Mouse (Mus musculus) embryonic facial prominence, embryonic 13.5 days (tissue): ENCODE measurements around the gene Npas3. TPM values are rescaled to one million over a fixed set of nuclear protein-coding genes. Genes with fewer than 3 reads are reported as not detected.

Experiments used
- ATAC-seq: fragments of 200-750 bp; cut with Nextera tagmentation; 2 replicates; pipeline ENCODE4 v1.8.0; 2017; ENCODE audit warnings: low read depth; ENCODE audit not compliant: insufficient number of reproducible peaks, insufficient read depth, low FRiP score, low TSS enrichment
- H3K27ac ChIP-seq: fragments of 300-500 bp; sonication (generic); 2 replicates; pipeline ENCODE4 v1.5.1; 2015; ENCODE audit warnings: moderate library complexity, mild to moderate bottlenecking, inconsistent platforms
- H3K27me3 ChIP-seq: fragments of 300-500 bp; sonication (generic); 2 replicates; pipeline ENCODE4 v1.6.1; 2015; ENCODE audit warnings: mild to moderate bottlenecking, inconsistent platforms
- H3K36me3 ChIP-seq: fragments of 300-500 bp; sonication (generic); 2 replicates; pipeline ENCODE4 v1.6.1; 2015; ENCODE audit warnings: mild to moderate bottlenecking, inconsistent platforms
- H3K4me1 ChIP-seq: fragments of 300-500 bp; sonication (generic); 2 replicates; pipeline ENCODE4 v1.6.1; 2015; ENCODE audit warnings: inconsistent platforms
- H3K4me2 ChIP-seq: fragments of 300-500 bp; sonication (generic); 2 replicates; pipeline ENCODE4 v1.6.1; 2015; ENCODE audit warnings: moderate library complexity, mild to moderate bottlenecking, inconsistent platforms
- H3K4me3 ChIP-seq: fragments of 300-500 bp; sonication (generic); 2 replicates; pipeline ENCODE4 v1.5.1; 2015; ENCODE audit warnings: mild to moderate bottlenecking, inconsistent platforms
- H3K9ac ChIP-seq: fragments of 300-500 bp; sonication (generic); 2 replicates; pipeline ENCODE4 v1.6.1; 2015; ENCODE audit warnings: mild to moderate bottlenecking, inconsistent platforms
- H3K9me3 ChIP-seq: fragments of 300-500 bp; sonication (generic); 2 replicates; pipeline ENCODE4 v1.6.1; 2016; ENCODE audit warnings: inconsistent platforms
- WGBS: fragments of 180-500 bp; shearing (Covaris S2); methylation state at CpG from one replicate; pipeline ENCODE4 v1.1.7; 2015; ENCODE audit warnings: mixed read lengths; 5-methylcytosine and 5-hydroxymethylcytosine counted together
- polyA plus RNA-seq: library from polyadenylated mRNA; unstranded; fragments of >200 nt; fragmentation: Nextera tagmentation; extraction: Ambion mirVana; gene quantifications from 2 replicates; pipeline ENCODE4 v1.2.1, GENCODE M21; 2015

The Npas3 gene
- polyA plus RNA-seq = 4.3 and 6.2 TPM in 2 replicates

DNA sequence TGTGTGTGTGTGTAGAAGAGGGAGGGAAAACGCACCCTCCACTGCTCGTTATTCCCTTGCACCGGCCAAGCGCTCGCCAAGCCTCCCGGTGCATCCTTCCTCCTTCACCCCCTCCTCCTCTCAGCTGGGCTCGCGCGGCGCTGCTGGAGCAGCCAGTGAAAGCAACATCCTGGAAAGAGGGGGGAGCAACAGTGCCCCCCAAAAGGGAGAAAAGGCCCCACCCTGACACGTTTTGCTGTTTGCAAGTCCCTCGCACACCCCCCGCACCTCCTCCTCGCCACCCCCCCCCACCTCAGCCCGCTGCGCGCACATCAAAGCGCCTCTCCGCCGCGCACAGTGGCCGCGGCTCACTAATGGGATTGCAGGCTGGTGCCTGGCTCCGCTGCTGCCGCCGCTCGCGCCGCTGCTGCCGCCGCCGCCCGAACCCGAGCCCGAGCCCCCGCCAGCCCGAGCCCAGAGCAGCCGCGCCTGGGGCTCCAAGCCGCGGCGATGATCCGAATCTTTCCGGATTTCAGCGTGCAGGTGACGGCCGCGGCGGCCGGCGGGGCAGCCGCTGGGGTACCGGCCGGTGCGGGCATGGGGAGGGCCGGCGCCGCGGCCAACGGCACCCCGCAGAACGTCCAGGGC is at the start of gene Npas3:
Npas3 (plus strand) TSS at position 577 of the 627 bp plus-strand sequence.
- Histone ChIP-seq H3K27ac (no peak within 1 kb of the TSS), H3K4me2 (peak within 1 kb of the TSS; percentile 93), H3K4me1 (peaks cover 36% of the 10 kb centered on the region), H3K36me3 (no peaks in the 10 kb centered on the region), H3K9ac (peak within 1 kb of the TSS; percentile 69), H3K4me3 (peak within 1 kb of the TSS; percentile 51), H3K9me3 (no peaks in the 10 kb centered on the region), H3K27me3 (peaks cover 75% of the 10 kb centered on the region)
- peak; percentile 52; the same call in 1 of the 2 replicates for ATAC-seq
- WGBS = 1% methylated on average over 54 of the region's 62 CpGs

DNA sequence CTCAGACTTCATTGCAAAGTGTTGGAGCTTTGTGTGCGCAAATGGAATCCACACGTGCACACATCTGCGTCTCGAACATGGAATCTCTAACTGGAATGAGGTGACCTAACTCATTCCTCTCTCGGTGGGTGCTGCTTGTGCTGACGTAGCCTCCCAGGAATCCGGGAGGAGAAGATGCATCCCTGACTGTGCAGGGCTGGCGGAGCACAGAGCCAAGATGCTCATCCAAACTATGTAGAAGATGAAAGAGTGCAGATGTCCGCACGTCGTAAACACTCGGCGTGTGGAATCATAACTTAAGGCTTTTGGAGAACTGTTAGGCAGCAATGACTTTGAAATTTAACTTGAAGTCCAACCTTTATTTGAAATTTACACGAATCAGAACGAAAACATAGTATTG is 31.3 kb upstream of the Npas3 start:
- Histone ChIP-seq H3K4me1 (no peaks in the 10 kb centered on the region), H3K4me2 (no peak overlapping the region), H3K36me3 (no peaks in the 10 kb centered on the region), H3K27ac (no peak overlapping the region), H3K9ac (no peak overlapping the region), H3K27me3 (no peaks in the 10 kb centered on the region; the same call in 1 of the 2 replicates), H3K9me3 (no peaks in the 10 kb centered on the region), H3K4me3 (no peak overlapping the region)
- WGBS = 82% methylated on average over 15 of the region's 15 CpGs
- ATAC-seq = no peak

DNA sequence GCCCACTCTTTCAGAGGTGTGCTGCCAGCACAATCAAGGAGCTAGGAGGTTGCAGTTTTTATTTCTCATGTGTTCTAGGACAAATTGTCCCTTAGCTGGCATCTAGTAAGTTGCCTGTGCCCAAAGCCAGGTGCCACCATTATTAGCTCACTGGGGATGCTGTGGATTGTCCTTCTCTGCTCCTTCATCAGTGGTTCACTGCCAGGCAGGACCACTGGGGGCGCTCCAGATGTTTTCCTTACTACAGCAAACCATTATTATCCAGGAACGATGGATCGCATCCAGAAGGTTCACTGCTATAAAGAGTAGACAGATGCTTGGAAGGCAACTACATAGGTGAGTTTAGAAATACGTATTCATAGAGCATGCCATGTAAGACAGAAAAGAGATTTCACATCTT is 25.7 kb upstream of the Npas3 start:
- Histone ChIP-seq H3K27ac (no peak overlapping the region), H3K4me2 (no peak overlapping the region), H3K4me3 (no peak overlapping the region), H3K9ac (no peak overlapping the region), H3K27me3 (no peaks in the 10 kb centered on the region; the same call in 1 of the 2 replicates), H3K4me1 (no peaks in the 10 kb centered on the region), H3K9me3 (no peaks in the 10 kb centered on the region), H3K36me3 (no peaks in the 10 kb centered on the region)
- 69% methylated on average over 4 of the region's 4 CpGs for WGBS
- ATAC-seq = no peak

DNA sequence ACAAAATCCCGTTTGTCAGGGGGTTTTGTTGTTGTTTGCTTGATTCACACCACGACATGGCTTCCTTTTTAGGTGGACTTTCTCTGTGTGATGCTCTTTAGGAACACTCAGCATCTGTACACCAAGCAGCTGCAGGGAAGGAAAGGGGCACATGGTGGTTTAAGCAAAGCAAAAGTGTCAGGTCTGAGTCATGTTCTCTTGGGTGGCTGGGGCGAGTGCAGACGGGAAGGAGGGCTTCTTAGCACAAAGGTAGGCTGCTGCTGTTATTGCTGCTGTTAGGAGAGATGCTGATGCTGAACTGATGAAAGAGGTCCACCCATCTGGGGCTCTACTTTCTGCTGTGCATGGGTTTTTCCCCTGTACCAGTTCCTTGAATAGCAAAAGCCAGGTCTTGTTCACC is 21.1 kb upstream of the Npas3 start:
- Histone ChIP-seq H3K9ac (no peak overlapping the region), H3K4me1 (no peaks in the 10 kb centered on the region), H3K27me3 (no peaks in the 10 kb centered on the region; the same call in 1 of the 2 replicates), H3K27ac (no peak overlapping the region), H3K36me3 (no peaks in the 10 kb centered on the region), H3K4me2 (no peak overlapping the region), H3K4me3 (no peak overlapping the region), H3K9me3 (no peaks in the 10 kb centered on the region)
- 51% methylated on average over 4 of the region's 4 CpGs for WGBS
- no peak for ATAC-seq

DNA sequence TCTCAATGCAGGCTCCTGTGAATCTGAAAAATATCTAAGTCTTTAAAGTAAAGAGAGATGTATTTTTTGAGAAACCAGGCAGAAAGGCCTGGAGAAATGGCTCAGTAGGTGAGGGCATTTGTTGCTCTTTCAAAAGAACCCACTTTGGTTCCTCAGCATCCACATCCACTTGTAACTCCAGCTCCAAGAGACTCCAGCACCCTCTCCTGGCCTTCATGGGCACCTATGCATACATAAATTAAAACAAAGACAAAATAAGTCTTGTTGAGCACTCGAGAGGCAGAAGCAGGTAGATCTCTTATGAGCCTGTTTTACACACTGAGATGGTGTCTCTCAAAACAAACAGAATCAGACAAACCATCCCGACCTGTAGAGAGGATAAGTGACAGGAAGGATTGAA is 19.1 kb upstream of the Npas3 start:
- 77% methylated on average over 2 of the region's 2 CpGs for WGBS
- no peaks in the 10 kb centered on the region; the same call in 1 of the 2 replicates for H3K27me3 ChIP-seq
- no peak overlapping the region for H3K4me3 ChIP-seq

DNA sequence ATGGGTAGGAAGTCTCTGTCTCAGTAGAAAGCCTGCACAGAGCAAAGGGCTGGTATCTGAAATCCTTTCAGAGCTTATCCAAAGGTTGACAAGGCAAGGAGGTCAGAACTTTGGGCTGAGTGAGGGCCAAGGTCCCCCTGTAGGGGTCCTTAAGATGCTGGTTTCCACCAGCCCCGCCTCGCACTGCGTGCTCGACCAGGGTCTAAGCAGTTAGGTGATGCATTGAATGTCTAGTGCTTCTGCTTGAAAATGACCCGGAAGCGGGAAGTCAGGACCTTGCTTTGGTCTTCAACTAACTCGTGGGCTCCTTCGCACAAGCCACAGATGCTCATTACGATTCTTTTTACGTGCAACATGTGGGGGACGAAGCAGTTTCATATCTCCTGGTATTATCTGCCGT is 2.3 kb upstream of the Npas3 start:
- Histone ChIP-seq H3K4me2 (peak overlapping the region; percentile 93), H3K4me1 (peaks cover 30% of the 10 kb centered on the region), H3K9me3 (no peaks in the 10 kb centered on the region), H3K9ac (peak overlapping the region; percentile 69; the same call in 1 of the 2 replicates), H3K36me3 (no peaks in the 10 kb centered on the region), H3K4me3 (peak overlapping the region; percentile 51), H3K27me3 (peaks cover 79% of the 10 kb centered on the region), H3K27ac (no peak overlapping the region)
- no peak for ATAC-seq
- WGBS = 1% methylated on average over 12 of the region's 12 CpGs

More for the DNA sequence above, 19.1 kb upstream of the Npas3 start:
- Histone ChIP-seq H3K9me3 (no peaks in the 10 kb centered on the region), H3K4me2 (no peak overlapping the region), H3K27ac (no peak overlapping the region), H3K9ac (no peak overlapping the region), H3K36me3 (no peaks in the 10 kb centered on the region), H3K4me1 (no peaks in the 10 kb centered on the region)
- no peak for ATAC-seq

DNA sequence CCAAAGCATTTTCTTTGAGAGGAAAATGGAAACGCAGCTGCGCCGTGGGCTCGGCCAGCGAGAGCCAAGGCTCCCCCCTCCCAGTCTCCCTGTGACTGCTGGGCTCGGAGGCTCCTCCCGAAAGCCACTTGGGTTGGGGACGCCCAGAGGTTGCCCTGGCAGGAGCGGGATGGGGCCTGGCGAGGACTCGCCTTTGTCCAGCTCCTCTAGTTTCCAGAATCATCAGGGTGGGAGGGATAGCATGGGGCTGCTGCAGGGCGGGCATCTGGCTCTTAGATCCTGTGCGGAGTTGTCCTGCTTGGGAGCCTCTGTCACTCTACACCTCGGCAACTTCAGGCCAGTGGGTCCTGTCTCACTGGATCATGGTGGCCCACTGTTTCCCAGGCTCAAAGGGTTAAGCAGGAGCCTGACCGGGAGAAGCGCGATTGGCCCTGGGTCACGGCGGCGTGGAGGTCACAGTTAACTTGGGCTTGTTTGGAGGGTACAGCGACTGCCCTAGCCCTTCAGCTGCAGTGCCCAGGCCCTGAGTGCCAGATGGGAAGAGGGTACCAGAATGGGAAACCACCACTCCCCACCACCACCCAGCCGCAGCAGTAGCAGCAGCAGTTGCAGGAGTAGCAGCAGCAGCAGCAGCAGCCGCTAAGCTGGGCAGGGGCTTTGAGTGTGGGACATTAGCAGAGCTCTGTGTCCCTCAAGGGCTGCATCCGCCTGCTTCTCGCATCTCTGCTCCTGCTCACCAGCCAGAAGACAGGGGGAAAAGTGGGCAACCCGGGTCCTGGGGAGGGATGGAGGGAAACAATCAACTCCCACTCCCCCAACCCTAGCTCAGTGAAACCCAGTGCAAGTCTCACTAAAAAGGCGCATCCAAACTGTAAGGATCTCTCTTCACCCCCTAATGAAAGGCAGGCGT is 1.6 kb upstream of the Npas3 start:
- no peaks in the 10 kb centered on the region for H3K9me3 ChIP-seq
- no peaks in the 10 kb centered on the region for H3K36me3 ChIP-seq
- H3K4me1 ChIP-seq = peaks cover 36% of the 10 kb centered on the region
- H3K27ac ChIP-seq = no peak overlapping the region
- H3K27me3 ChIP-seq = peaks cover 83% of the 10 kb centered on the region
- H3K4me2 ChIP-seq = peak overlapping the region; percentile 93
- peak overlapping the region; percentile 51 for H3K4me3 ChIP-seq
- no peak; the same call in 1 of the 2 replicates for ATAC-seq
- under 1% methylated on average over 28 of the region's 28 CpGs for WGBS
- peak overlapping the region; percentile 69 for H3K9ac ChIP-seq

DNA sequence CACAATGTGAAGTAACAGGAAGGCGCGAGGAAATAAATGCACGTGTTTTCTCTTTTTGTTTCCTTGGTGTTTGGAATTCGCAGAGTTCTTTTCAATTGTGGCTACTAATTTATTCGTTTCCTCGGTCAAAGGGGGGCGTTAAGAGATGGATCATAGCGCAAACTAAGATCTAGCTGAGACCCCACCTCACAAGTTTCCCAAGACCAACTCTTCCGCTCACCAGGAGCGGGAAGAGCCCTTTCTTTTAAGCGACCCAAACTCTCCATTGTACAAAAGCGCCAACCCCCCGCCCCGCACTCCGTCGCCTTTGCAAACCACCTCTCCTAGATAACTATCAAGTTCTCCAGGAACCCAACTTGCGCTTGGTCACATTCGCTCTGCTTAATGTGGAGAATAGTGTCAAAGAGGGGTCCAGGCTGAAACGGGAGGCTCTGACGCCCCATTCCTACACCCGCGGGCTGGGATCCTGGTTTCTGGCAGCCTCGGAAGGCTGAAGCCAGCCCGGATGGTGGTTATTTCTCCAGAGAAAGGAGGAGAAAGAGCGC is 914 bp upstream of the Npas3 start:
- Histone ChIP-seq H3K27ac (no peak overlapping the region), H3K4me1 (peaks cover 36% of the 10 kb centered on the region), H3K4me3 (peak overlapping the region; percentile 51), H3K27me3 (peaks cover 80% of the 10 kb centered on the region), H3K9ac (peak overlapping the region; percentile 69), H3K4me2 (peak overlapping the region; percentile 93), H3K9me3 (no peaks in the 10 kb centered on the region), H3K36me3 (no peaks in the 10 kb centered on the region)
- no peak for ATAC-seq
- WGBS = 0% methylated on average over 25 of the region's 25 CpGs

DNA sequence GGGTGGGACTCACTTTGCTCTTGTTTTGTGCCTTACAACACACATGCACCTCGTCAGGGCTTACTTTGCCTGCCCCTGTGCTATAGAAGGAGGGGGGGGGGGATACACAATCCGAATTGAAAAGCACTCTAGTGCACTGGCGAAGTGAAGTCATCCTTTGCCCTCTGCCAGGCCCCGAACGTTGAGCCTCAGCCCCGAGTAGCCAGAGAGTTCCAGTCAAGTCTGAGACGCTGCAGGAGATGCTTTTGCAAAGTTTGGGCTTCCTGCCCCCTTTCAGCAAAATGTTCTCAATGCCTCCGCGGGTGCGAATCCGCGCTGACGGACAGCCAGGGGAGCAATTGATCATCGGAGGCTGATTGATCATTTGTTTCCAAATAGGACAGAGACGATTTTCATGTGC is 319 bp downstream of the Npas3 start:
- Histone ChIP-seq H3K4me1 (peaks cover 37% of the 10 kb centered on the region), H3K27me3 (peaks cover 75% of the 10 kb centered on the region), H3K27ac (no peak overlapping the region), H3K4me2 (peak overlapping the region; percentile 93), H3K4me3 (peak overlapping the region; percentile 51), H3K9me3 (no peaks in the 10 kb centered on the region), H3K36me3 (no peaks in the 10 kb centered on the region), H3K9ac (peak overlapping the region; percentile 69)
- WGBS = 0% methylated on average over 15 of the region's 15 CpGs
- ATAC-seq = no peak

DNA sequence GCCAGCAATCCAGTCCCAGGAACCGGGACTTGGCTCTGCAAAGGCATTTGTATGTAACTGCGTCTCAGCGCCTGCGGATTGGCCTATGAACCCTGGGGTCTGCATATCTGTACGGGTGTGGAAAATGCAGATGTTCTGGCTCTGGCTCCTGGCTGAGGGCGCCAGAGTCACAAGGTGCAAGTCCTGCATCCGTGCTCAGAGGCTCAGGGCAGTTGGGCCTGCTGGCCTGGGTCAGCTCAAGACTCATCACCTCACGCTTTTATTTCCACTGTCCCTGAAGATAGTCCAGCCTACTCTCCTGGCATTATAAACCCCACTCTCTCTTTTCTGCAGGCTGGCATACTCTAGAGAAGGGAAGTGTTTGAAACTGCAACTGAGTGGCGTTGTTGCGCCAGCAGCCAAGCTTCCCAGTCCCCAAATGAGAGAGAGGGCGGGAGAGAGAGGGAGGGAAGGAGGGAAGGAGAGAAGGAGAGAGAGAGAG is 3.3 kb downstream of the Npas3 start:
- H3K4me1 ChIP-seq = peaks cover 34% of the 10 kb centered on the region
- under 1% methylated on average over 11 of the region's 11 CpGs for WGBS
- H3K4me2 ChIP-seq = peak overlapping the region; percentile 86
- ATAC-seq = no peak
- H3K36me3 ChIP-seq = no peaks in the 10 kb centered on the region
- H3K27me3 ChIP-seq = peaks cover 73% of the 10 kb centered on the region
- H3K9me3 ChIP-seq = no peaks in the 10 kb centered on the region
- no peak overlapping the region for H3K9ac ChIP-seq
- peak overlapping the region; percentile 74 for H3K4me3 ChIP-seq
- no peak overlapping the region for H3K27ac ChIP-seq

DNA sequence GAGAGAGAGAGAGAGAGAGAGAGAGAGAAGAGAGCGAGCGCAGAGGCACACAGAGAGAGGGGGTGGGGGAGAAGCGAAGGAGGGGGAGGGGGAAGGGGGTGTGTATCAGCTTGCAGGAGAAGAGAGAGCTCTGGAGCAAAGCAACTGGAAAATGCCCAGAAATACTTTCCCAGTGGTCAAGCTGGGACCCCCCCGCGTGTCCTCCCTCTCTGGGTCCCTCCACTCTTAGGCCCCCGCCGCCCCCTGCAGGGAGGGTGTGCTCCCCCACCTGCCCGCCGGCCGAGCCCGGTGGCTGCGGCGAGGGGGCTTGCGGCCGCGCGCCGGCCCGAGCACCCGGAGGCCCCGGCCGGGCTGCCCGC is 3.7 kb downstream of the Npas3 start:
- Histone ChIP-seq H3K27me3 (peaks cover 69% of the 10 kb centered on the region), H3K4me1 (peaks cover 29% of the 10 kb centered on the region), H3K4me3 (peak overlapping the region; percentile 74), H3K36me3 (no peaks in the 10 kb centered on the region), H3K9me3 (no peaks in the 10 kb centered on the region), H3K4me2 (peak overlapping the region; percentile 86), H3K27ac (peak overlapping the region; percentile 90), H3K9ac (peak overlapping the region; percentile 90)
- 0% methylated on average over 20 of the region's 23 CpGs for WGBS
- 0 out of 2 replicates have a peak, but pooled peaks have one; percentile 23 for ATAC-seq
